Mouse (Mus musculus) cerebral cortex, adult 2 months (tissue): ENCODE results near the gene Olfr644.

Experiments
- WGBS: fragments of 180-500 bp; shearing (Covaris S2); methylation state at CpG from one replicate; pipeline ENCODE4 v1.1.7; 2018; 5-methylcytosine and 5-hydroxymethylcytosine counted together

The Olfr644 gene

GRCm38 (mm10) chr7:104071769-104072168 is at the start of gene Olfr644:
TSS of gene Olfr644 (minus strand) at chr7:104071869.
- 76% methylated on average over 2 of the region's 2 CpGs for WGBS

GRCm38 (mm10) chr7:104104757-104104972 is 33.0 kb upstream of the Olfr644 start, which contains the start of gene Olfr646:
TSS of gene Olfr646 (plus strand) at chr7:104104873.

GRCm38 (mm10) chr7:104103913-104104756 is 32.5 kb upstream of the Olfr644 start:
- WGBS, result 63% methylated on average over 4 of the region's 4 CpGs

- WGBS, result 77% methylated on average over 1 of the region's 1 CpGs
Measured at GRCm38 (mm10) chr7:104085365-104085764, 13.7 kb upstream of the Olfr644 start, which contains the start of gene Olfr645. TSS of gene Olfr645 (minus strand) at chr7:104085465.

- WGBS, result 49% methylated on average over 2 of the region's 2 CpGs
Measured at GRCm38 (mm10) chr7:104061345-104061744, 10.3 kb downstream of the Olfr644 start, which contains the start of gene 4930516K23Rik. TSS of gene 4930516K23Rik (minus strand) at chr7:104061445.

GRCm38 (mm10) chr7:104059215-104059614 is 12.5 kb downstream of the Olfr644 start:
- WGBS, result 85% methylated on average over 1 of the region's 1 CpGs

GRCm38 (mm10) chr7:104052566-104052965 is 19.1 kb downstream of the Olfr644 start, which contains the start of gene Olfr642:
TSS of gene Olfr642 (minus strand) at chr7:104052666.
- 66% methylated on average over 1 of the region's 1 CpGs for WGBS

GRCm38 (mm10) chr7:104050745-104051144 is 20.9 kb downstream of the Olfr644 start:
- WGBS, result 92% methylated on average over 4 of the region's 4 CpGs

- 53% methylated on average over 1 of the region's 1 CpGs for WGBS
Measured at GRCm38 (mm10) chr7:104035145-104035544, 36.5 kb downstream of the Olfr644 start, which contains the start of gene Olfr641. TSS of gene Olfr641 (plus strand) at chr7:104035445.

- WGBS, result 83% methylated on average over 3 of the region's 3 CpGs
Measured at GRCm38 (mm10) chr7:104026978-104027377, 44.7 kb downstream of the Olfr644 start.

GRCm38 (mm10) chr7:104025473-104025872 is 46.2 kb downstream of the Olfr644 start, which contains the start of gene Olfr640:
TSS of gene Olfr640 (minus strand) at chr7:104025573.
- 87% methylated on average over 6 of the region's 6 CpGs for WGBS

GRCm38 (mm10) chr7:104021651-104022050 is 50.0 kb downstream of the Olfr644 start:
- 92% methylated on average over 6 of the region's 6 CpGs for WGBS

- 84% methylated on average over 1 of the region's 1 CpGs for WGBS
Measured at GRCm38 (mm10) chr7:104018953-104019352, 52.7 kb downstream of the Olfr644 start.

GRCm38 (mm10) chr7:104017203-104017602 is 54.5 kb downstream of the Olfr644 start, which contains the start of gene Olfr639:
TSS of gene Olfr639 (minus strand) at chr7:104017303.

